Mouse (Mus musculus) MEL (cell line): ENCODE measurements at regions not wholly inside any gene's neighbourhood (a gene's known extent, or its start where the extent isn't known, plus 50 kb on each side); places are given as distances from the start of the nearest gene placed in this dataset.

Source experiments
- DNase-seq: peaks from one replicate; pipeline ENCODE4 v3.0.0; 2011; ENCODE audit warnings: low read depth, low spot score
- H3K27ac ChIP-seq: 2 replicates; pipeline ENCODE4 v1.5.1; 2012; ENCODE audit warnings: low read depth, mild to moderate bottlenecking, control low read depth, low read length, moderate library complexity; ENCODE audit not compliant: control insufficient read depth
- H3K27me3 ChIP-seq, 2 experiments: fragments of 150-350 bp in 1 of 2; sonication (generic) in 1 of 2; 2 replicates each; pipeline ENCODE4 v1.6.1; 2012; ENCODE audit warnings: low read length in 2 of 2, mild to moderate bottlenecking in 2 of 2, improper control_type of control experiment in 1 of 2, moderate library complexity in 1 of 2; ENCODE audit not compliant: insufficient read depth in 2 of 2, control insufficient read depth in 1 of 2
- H3K36me3 ChIP-seq, 2 experiments: 2 replicates each; pipeline ENCODE4 v1.6.1; 2012 to 2014; ENCODE audit warnings: low read length in 2 of 2, improper control_type of control experiment in 1 of 2, inconsistent platforms in 1 of 2, mild to moderate bottlenecking in 1 of 2; ENCODE audit not compliant: insufficient read depth in 2 of 2, control insufficient read depth in 1 of 2
- H3K4me1 ChIP-seq, 2 experiments: fragments of 150-350 bp in 1 of 2; sonication (generic) in 1 of 2; 2 replicates each; pipeline ENCODE4 v1.6.1; 2012; ENCODE audit warnings: low read length in 2 of 2, improper control_type of control experiment in 1 of 2, mild to moderate bottlenecking in 1 of 2; ENCODE audit not compliant: insufficient read depth in 2 of 2, control insufficient read depth in 1 of 2
- H3K4me3 ChIP-seq, 2 experiments: fragments of 150-350 bp in 1 of 2; sonication (generic) in 1 of 2; 2 replicates each; pipeline ENCODE4 v1.5.1; 2012; ENCODE audit warnings: low read depth in 2 of 2, low read length in 2 of 2, mild to moderate bottlenecking in 2 of 2, moderate library complexity in 2 of 2, control low read depth in 1 of 2, improper control_type of control experiment in 1 of 2; ENCODE audit not compliant: control insufficient read depth in 1 of 2, insufficient read depth in 1 of 2
- H3K79me2 ChIP-seq: 2 replicates; pipeline ENCODE4 v1.6.1; 2012; ENCODE audit warnings: mild to moderate bottlenecking, low read length, moderate library complexity; ENCODE audit not compliant: control insufficient read depth, poor library complexity, insufficient read depth
- H3K9ac ChIP-seq: 2 replicates; pipeline ENCODE4 v1.6.1; 2012; ENCODE audit warnings: low read depth, mild to moderate bottlenecking, control low read depth, low read length, moderate library complexity; ENCODE audit not compliant: control insufficient read depth, poor library complexity, severe bottlenecking
- H3K9me3 ChIP-seq: fragments of 150-350 bp; sonication (generic); replicated peaks from 2 replicates; pipeline ENCODE4 v1.6.1; 2012; ENCODE audit warnings: mild to moderate bottlenecking, low read length, improper control_type of control experiment, moderate library complexity; ENCODE audit not compliant: insufficient read depth
- BHLHE40 ChIP-seq: IDR thresholded peaks from 2 replicates; pipeline ENCODE4 v1.6.1; 2012; ENCODE audit warnings: low read depth, mild to moderate bottlenecking, inconsistent platforms, low read length, improper control_type of control experiment, borderline replicate concordance
- CHD2 ChIP-seq: IDR thresholded peaks from 2 replicates; pipeline ENCODE4 v1.6.1; 2011; ENCODE audit warnings: low read length, improper control_type of control experiment
- ELF1 ChIP-seq: IDR thresholded peaks from 2 replicates; pipeline ENCODE4 v1.6.1; 2014; ENCODE audit warnings: low read depth, mild to moderate bottlenecking, inconsistent platforms, low read length, improper control_type of control experiment, moderate library complexity
- EP300 ChIP-seq, 2 experiments: IDR thresholded peaks; 2 replicates each; pipeline ENCODE4 v1.6.1; 2011; ENCODE audit warnings: improper control_type of control experiment in 2 of 2, low read length in 2 of 2, low read depth in 1 of 2, mild to moderate bottlenecking in 1 of 2
- ETS1 ChIP-seq: IDR thresholded peaks from 2 replicates; pipeline ENCODE4 v1.6.1; 2012; ENCODE audit warnings: low read depth, mild to moderate bottlenecking, inconsistent platforms, low read length, improper control_type of control experiment, moderate library complexity
- HCFC1 ChIP-seq: IDR thresholded peaks from 2 replicates; pipeline ENCODE4 v1.6.1; 2012; ENCODE audit warnings: low read depth, mild to moderate bottlenecking, inconsistent platforms, low read length, improper control_type of control experiment, moderate library complexity
- JUND ChIP-seq: IDR thresholded peaks from 2 replicates; pipeline ENCODE4 v1.6.1; 2011; ENCODE audit warnings: low read depth, mild to moderate bottlenecking, improper control_type of control experiment, low read length
- MAZ ChIP-seq: IDR thresholded peaks from 2 replicates; pipeline ENCODE4 v1.6.1; 2012; ENCODE audit warnings: low read depth, mild to moderate bottlenecking, inconsistent platforms, low read length, improper control_type of control experiment
- MYB ChIP-seq: IDR thresholded peaks from 2 replicates; pipeline ENCODE4 v1.6.1; 2011; ENCODE audit warnings: mild to moderate bottlenecking, low read depth, low read length, improper control_type of control experiment
- NELFE ChIP-seq: IDR thresholded peaks from 2 replicates; pipeline ENCODE4 v1.6.1; 2011; ENCODE audit warnings: low read depth, low read length, improper control_type of control experiment
- POLR2A ChIP-seq, 2 experiments: IDR thresholded peaks; 2 replicates each; pipeline ENCODE4 v1.6.1; 2011 to 2012; ENCODE audit warnings: low read length in 2 of 2, mild to moderate bottlenecking in 2 of 2, control low read depth in 1 of 2, improper control_type of control experiment in 1 of 2, low read depth in 1 of 2, moderate library complexity in 1 of 2; ENCODE audit not compliant: control insufficient read depth in 1 of 2, insufficient read depth in 1 of 2, poor library complexity in 1 of 2
- RAD21 ChIP-seq: IDR thresholded peaks from 2 replicates; pipeline ENCODE4 v1.6.1; 2011; ENCODE audit warnings: mild to moderate bottlenecking, low read depth, low read length, improper control_type of control experiment
- TBP ChIP-seq: IDR thresholded peaks from 2 replicates; pipeline ENCODE4 v1.8.0; 2011; ENCODE audit warnings: low read depth, low read length, improper control_type of control experiment
- UBTF ChIP-seq: IDR thresholded peaks from 2 replicates; pipeline ENCODE4 v1.6.1; 2012; ENCODE audit warnings: low read depth, mild to moderate bottlenecking, inconsistent platforms, low read length, improper control_type of control experiment, moderate library complexity, borderline replicate concordance; ENCODE audit not compliant: insufficient read depth
- USF1 ChIP-seq: IDR thresholded peaks from 2 replicates; pipeline ENCODE4 v1.6.1; 2014; ENCODE audit warnings: low read depth, mild to moderate bottlenecking, inconsistent platforms, low read length, improper control_type of control experiment, moderate library complexity

- no peak overlapping the region for H3K9ac ChIP-seq
- no peaks in the 10 kb centered on the region for H3K4me1 ChIP-seq
- no peaks in the 10 kb centered on the region for H3K27me3 ChIP-seq
- no peak for DNase-seq
- H3K4me3 ChIP-seq = no peak overlapping the region
- H3K36me3 ChIP-seq = no peaks in the 10 kb centered on the region
- H3K27ac ChIP-seq = no peak overlapping the region
- no peaks in the 10 kb centered on the region for H3K9me3 ChIP-seq
- TF ChIP-seq BHLHE40 = no peak
- TF ChIP-seq EP300 (IDR thresholded peaks at IDR 0.05; ENCODE audit: low read depth in 1 of 2, low read length in 2 of 2) = no peak
- TF ChIP-seq MAZ = no peak
- no peak for TF ChIP-seq MYB
- TF ChIP-seq POLR2A (IDR thresholded peaks at IDR 0.05; ENCODE audit: control insufficient read depth in 1 of 2, insufficient read depth in 1 of 2, low read depth in 1 of 2, low read length in 2 of 2, poor library complexity in 1 of 2) = no peak
- TF ChIP-seq CHD2 = no peak
- H3K79me2 ChIP-seq = no peaks in the 10 kb centered on the region
Observed at GRCm38 (mm10) chr17:85847756-85848155, 159.7 kb upstream of the Six2 start.

GRCm38 (mm10) chr17:85845059-85845458, 157.0 kb upstream of the Six2 start:
- no peak overlapping the region for H3K27ac ChIP-seq
- no peak for DNase-seq
- H3K79me2 ChIP-seq = no peaks in the 10 kb centered on the region
- no peak overlapping the region for H3K4me3 ChIP-seq
- no peaks in the 10 kb centered on the region for H3K36me3 ChIP-seq
- H3K9me3 ChIP-seq = no peaks in the 10 kb centered on the region
- no peaks in the 10 kb centered on the region for H3K4me1 ChIP-seq
- H3K9ac ChIP-seq = no peak overlapping the region
- no peaks in the 10 kb centered on the region for H3K27me3 ChIP-seq
- TF ChIP-seq JUND (no peak), TBP (no peak), POLR2A (IDR thresholded peaks at IDR 0.05; ENCODE audit: control insufficient read depth in 1 of 2, insufficient read depth in 1 of 2, low read depth in 1 of 2, low read length in 2 of 2, poor library complexity in 1 of 2) (no peak), HCFC1 (no peak), CHD2 (no peak), EP300 (IDR thresholded peaks at IDR 0.05; ENCODE audit: low read depth in 1 of 2, low read length in 2 of 2) (no peak), USF1 (no peak)

GRCm38 (mm10) chr17:85844486-85844885, 156.4 kb upstream of the Six2 start:
- H3K9me3 ChIP-seq = no peaks in the 10 kb centered on the region
- no peaks in the 10 kb centered on the region for H3K79me2 ChIP-seq
- H3K27me3 ChIP-seq = no peaks in the 10 kb centered on the region
- H3K4me3 ChIP-seq = no peak overlapping the region
- H3K27ac ChIP-seq = no peak overlapping the region
- DNase-seq = no peak
- no peak overlapping the region for H3K9ac ChIP-seq
- no peak for TF ChIP-seq MAZ
- TF ChIP-seq ELF1 = no peak
- TF ChIP-seq NELFE = no peak
- TF ChIP-seq RAD21 = no peak
- TF ChIP-seq ETS1 = no peak
- TF ChIP-seq UBTF = no peak
- H3K4me1 ChIP-seq = no peaks in the 10 kb centered on the region
- H3K36me3 ChIP-seq = no peaks in the 10 kb centered on the region
